Mouse (Mus musculus) ZHBTc4 (cell line): ENCODE data around the gene Tulp1.
A peak's percentile ranks its signal among the peaks of the same experiment; 100 is the strongest.
"Not testable (repeated sequence)": the region's sequence is repeated elsewhere in the genome, so short reads cannot be mapped to it uniquely, and the experiment has no call there.

Experiments
- DNase-seq: peaks from one replicate; pipeline ENCODE4 v3.0.0-alpha.2; 2011; ENCODE audit warnings: low read depth, low spot score

Tulp1 gene

GRCm38 (mm10) chr17:28365122-28365521, at the start of gene Tulp1:
TSS of gene Tulp1 (minus strand) at chr17:28365222.
- no peak for DNase-seq

GRCm38 (mm10) chr17:28411381-28411960, 46.4 kb upstream of the Tulp1 start:
- DNase-seq = no peak

- no peak for DNase-seq
These were observed 45.7 kb upstream of the Tulp1 start for GRCm38 (mm10) chr17:28410731-28411130.

- no peak for DNase-seq
These were observed 43.4 kb upstream of the Tulp1 start for GRCm38 (mm10) chr17:28408251-28408918.

- DNase-seq = peak; percentile 91
These were observed 42.6 kb upstream of the Tulp1 start for GRCm38 (mm10) chr17:28407418-28408250.

- DNase-seq = no peak
These were observed 41.4 kb upstream of the Tulp1 start for GRCm38 (mm10) chr17:28406471-28406870.

GRCm38 (mm10) chr17:28404745-28405144, 39.7 kb upstream of the Tulp1 start:
- not testable (repeated sequence) for DNase-seq

- peak; percentile 69 for DNase-seq
These were observed 39.3 kb upstream of the Tulp1 start for GRCm38 (mm10) chr17:28404301-28404700.

- DNase-seq = no peak
These were observed 30.0 kb upstream of the Tulp1 start for GRCm38 (mm10) chr17:28394994-28395393.

GRCm38 (mm10) chr17:28394051-28394765, 29.2 kb upstream of the Tulp1 start:
- no peak for DNase-seq

GRCm38 (mm10) chr17:28391568-28392432, 26.8 kb upstream of the Tulp1 start:
- peak; percentile 30 for DNase-seq

GRCm38 (mm10) chr17:28388534-28388933, 23.5 kb upstream of the Tulp1 start:
- DNase-seq = no peak

- DNase-seq = peak; percentile 95
These were observed 21.3 kb upstream of the Tulp1 start for GRCm38 (mm10) chr17:28386150-28386905.

GRCm38 (mm10) chr17:28384298-28384697, 19.3 kb upstream of the Tulp1 start:
- peak; percentile 87 for DNase-seq

- no peak for DNase-seq
These were observed 15.2 kb upstream of the Tulp1 start for GRCm38 (mm10) chr17:28380255-28380654.

GRCm38 (mm10) chr17:28375592-28376061, 10.6 kb upstream of the Tulp1 start:
- peak; percentile 82 for DNase-seq

- DNase-seq = no peak
These were observed 9.5 kb upstream of the Tulp1 start for GRCm38 (mm10) chr17:28374494-28374893.

GRCm38 (mm10) chr17:28373821-28374220, 8.8 kb upstream of the Tulp1 start:
- peak; percentile 90 for DNase-seq

GRCm38 (mm10) chr17:28371941-28372340, 6.9 kb upstream of the Tulp1 start:
- DNase-seq = no peak

- no peak for DNase-seq
These were observed 6.3 kb upstream of the Tulp1 start for GRCm38 (mm10) chr17:28371286-28371685.
